Mouse (Mus musculus) gastrocnemius, postnatal 36 days (tissue): Measurements from ENCODE around the gene Tdrd5. TPM values are rescaled to one million over a fixed set of nuclear protein-coding genes. Genes with fewer than 3 reads are reported as not detected.
"Not testable (repeated sequence)": the region's sequence is repeated elsewhere in the genome, so short reads cannot be mapped to it uniquely, and the experiment has no call there.

ENCODE experiments used
- DNase-seq, 2 experiments: peaks; one replicate each; pipeline ENCODE4 v3.0.0; 2022
- intact Hi-C: fragments of 180-260 bp; cut with DNase I; formaldehyde crosslinking; loops from one replicate; pipeline ENCODE4 v1.15.1; 2025
- long read RNA-seq, 2 experiments: library from polyadenylated mRNA; stranded (forward); transcript quantifications; one replicate each; pipeline ENCODE4 v2.0.0; 2021
- total RNA-seq, 2 experiments: library from RNA; stranded (reverse); gene quantifications; 2 replicates each; pipeline ENCODE4 v1.2.3; 2021

The Tdrd5 gene
- under 1 TPM in 1 of 2 experiments, not detected in 1; 0.10 TPM for total RNA-seq
- long read RNA-seq, experiment 1, result 0 reads
- long read RNA-seq, experiment 2, result 0 reads

GRCm38 (mm10) chr1:156302911-156303749, at the start of gene Tdrd5:
Gene Tdrd5, minus strand, starts transcription at chr1:156303664.
- DNase-seq, result no peak
- intact Hi-C loops, result no loop called here

DNA sequence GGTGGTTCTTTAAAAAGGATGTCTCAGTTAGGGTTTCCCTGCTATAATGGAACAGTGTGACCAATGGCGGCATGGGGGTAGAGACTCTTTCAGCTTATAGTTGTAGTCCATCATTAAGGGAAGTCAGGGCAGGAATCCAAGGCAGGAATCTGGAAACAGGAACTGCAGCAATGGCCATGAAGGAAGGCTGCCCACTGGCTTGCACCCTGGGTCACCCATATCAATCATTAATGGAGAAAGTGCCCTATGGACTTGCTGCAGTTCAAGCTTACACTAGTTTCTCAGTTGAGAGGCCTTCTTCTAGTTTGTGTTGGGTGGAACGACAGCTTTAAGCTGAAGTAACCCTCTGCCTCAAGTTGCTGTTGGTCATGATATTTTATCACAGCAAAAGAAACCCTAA, 49.0 kb upstream of the Tdrd5 start:
- no peak for DNase-seq
- intact Hi-C loops, result no loop called here

DNA sequence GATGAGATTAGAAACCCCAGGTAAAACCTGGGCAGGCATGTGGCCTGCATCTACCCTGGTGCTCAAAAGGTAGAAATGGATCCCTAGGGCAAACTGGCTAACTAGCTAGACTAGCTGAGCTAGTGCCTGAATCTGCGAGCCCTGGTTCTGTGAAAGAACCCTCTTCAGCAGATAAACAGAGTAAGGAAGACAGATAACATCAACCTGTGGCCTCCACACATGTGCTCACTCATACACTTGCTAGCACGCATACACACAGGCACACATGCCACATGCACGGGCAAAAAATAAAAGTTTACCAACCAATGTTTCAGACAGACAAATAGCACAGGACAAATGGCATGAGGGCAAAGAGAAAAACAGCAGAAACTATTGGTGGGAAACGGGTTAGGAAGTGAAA, 47.0 kb upstream of the Tdrd5 start:
- DNase-seq, result no peak
- intact Hi-C loops, result no loop called here

- DNase-seq, result no peak
- intact Hi-C loops, result no loop called here
Observed at GRCm38 (mm10) chr1:156349031-156349430, 45.6 kb upstream of the Tdrd5 start.

- DNase-seq, result no peak
Observed at GRCm38 (mm10) chr1:156345633-156346032, 42.2 kb upstream of the Tdrd5 start.

DNA sequence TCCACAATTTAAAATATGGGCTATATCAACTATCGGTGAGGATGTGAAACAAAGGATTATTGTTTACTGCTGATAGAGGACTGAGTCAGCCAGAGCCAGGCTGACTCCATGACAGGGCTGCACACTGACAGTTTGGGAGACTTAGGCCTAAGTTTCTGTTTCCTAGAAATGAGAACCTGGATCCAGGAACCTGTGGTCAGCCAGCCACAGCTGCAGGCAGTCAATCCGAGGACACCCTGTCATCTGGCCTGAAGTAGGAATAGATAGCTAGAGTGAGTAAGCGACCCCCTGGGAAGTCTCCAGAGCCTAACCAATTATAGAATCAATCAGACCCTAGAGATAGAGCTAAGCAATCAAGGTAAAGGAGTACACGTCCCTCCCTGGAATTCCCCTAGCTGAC, 41.0 kb upstream of the Tdrd5 start:
- DNase-seq, result no peak
- intact Hi-C loops, result no loop called here

More at GRCm38 (mm10) chr1:156345633-156346032, 42.2 kb upstream of the Tdrd5 start:
- intact Hi-C loops, result no loop called here

DNA sequence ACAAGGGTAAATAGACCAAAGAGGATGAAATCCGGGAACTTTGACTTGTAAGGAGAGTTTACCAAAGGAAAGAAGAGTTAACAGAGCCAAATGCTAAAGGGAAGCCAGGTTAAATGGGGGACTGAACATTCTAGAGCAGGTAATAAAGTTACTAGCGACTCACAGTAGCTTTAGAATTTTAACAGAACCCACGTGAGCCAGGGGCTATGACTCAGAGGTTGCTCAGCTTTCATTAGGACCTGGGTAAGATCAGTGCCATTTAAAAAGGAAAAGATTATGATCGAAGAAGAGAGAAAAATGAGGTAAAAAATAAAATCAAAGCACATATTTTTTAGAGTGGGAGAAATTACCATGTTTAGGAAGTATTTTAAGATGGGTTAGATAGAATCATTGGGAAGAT, 37.4 kb upstream of the Tdrd5 start:
- intact Hi-C loops, result no loop called here

GRCm38 (mm10) chr1:156323126-156323525, 19.7 kb upstream of the Tdrd5 start:
- intact Hi-C loops, result no loop called here
- DNase-seq, result no peak

More for the DNA sequence above, 37.4 kb upstream of the Tdrd5 start:
- DNase-seq, result no peak

DNA sequence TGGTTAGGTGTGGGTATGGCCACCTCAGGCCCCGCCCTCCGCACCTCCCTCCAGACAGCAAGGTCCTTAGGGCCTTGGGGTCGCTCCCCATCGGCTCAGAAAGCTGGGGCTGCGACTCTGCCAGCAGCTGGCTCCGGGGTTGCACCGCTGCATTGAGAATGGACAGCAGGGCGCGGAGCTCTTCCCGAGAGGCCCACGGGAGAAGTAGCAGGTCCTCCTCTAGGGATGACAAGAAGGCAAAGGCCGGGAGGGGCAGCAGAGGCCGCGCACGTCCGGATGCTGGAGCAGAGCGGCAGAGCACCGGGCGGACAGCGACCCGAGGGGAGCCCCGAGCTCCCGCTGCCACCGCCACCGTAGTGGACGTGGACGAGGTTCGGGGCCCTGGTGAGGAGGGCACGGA, 7.2 kb upstream of the Tdrd5 start, which contains the start of gene Nphs2:
Gene Nphs2 (plus strand): TSS at position 98 of the 400 bp plus-strand sequence.
- no peak for DNase-seq
- intact Hi-C loops, result no loop called here

- DNase-seq, result no peak
- intact Hi-C loops, result no loop called here
Observed at GRCm38 (mm10) chr1:156308595-156308994, 5.1 kb upstream of the Tdrd5 start.

DNA sequence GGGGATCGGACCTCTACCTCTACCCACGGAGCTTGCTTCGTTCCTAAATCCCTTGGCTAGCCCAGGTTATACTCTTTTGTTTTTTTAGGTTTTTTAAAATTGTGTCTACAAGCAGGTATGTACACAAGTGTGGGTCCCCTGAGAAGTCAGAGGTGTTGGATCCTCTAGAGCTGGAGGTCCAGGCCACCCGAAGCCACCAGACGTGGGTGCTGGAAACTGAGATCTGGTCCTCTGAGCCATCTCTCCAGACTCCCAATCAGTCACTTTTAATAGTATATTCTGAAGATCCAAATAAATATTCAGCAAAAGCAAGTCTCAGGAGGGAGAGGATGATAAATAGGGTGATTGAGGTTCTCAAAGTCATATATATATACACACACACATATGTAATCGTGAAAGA, 13.4 kb downstream of the Tdrd5 start:
- intact Hi-C loops, result no loop called here
- DNase-seq, result no peak

- DNase-seq, intact Hi-C loops: not testable (repeated sequence)
Observed at GRCm38 (mm10) chr1:156289222-156289587, 14.3 kb downstream of the Tdrd5 start.

DNA sequence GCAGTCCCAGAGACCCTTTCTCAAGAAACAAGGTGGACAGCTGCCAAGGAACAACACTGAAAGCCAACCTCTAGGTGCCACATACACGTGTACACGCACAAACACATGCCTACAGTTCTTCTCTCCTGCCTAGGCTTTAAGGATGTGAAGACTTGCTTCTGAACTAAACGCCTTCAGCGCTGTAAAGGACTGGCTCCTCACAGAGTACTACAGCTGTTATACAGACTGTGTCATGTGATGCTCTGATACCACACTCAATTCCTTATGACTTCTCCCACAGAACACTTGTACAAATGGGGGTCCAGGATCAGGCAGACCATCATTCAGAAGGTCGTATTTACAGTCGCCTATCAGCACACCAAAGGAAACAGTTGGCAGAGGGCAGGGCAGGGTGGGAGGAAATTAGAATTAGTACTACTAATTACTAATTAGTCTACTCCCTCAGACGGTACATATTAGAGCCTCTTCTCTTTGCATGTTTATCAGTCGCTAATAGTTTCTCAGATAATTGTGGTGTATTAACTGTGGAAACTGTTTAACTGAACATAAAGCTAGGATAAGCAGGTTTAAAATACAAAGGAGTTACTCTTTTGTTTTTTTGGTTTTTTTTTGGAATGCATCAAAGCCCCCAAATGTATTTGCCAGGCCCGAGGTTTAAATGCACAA, 14.8 kb downstream of the Tdrd5 start:
- DNase-seq, result no peak
- intact Hi-C loops, result no loop called here

DNA sequence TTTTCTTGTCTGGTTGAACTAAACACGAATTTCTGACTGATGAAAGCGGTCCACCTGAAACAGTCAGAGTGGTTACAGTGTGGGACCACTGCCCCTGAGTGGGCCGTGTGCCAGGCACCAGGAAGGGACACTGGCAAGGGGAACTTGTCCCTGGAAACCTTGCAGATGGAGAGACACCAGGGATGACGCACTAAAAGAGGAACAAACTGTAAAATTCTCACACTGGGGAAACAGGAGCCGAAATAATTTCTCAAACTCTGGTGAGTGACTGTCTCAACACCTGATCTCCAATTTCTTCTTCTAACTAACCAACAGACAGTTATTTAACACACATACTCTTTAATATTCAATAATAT, 17.9 kb downstream of the Tdrd5 start:
- intact Hi-C loops, result no loop called here
- DNase-seq, result no peak

DNA sequence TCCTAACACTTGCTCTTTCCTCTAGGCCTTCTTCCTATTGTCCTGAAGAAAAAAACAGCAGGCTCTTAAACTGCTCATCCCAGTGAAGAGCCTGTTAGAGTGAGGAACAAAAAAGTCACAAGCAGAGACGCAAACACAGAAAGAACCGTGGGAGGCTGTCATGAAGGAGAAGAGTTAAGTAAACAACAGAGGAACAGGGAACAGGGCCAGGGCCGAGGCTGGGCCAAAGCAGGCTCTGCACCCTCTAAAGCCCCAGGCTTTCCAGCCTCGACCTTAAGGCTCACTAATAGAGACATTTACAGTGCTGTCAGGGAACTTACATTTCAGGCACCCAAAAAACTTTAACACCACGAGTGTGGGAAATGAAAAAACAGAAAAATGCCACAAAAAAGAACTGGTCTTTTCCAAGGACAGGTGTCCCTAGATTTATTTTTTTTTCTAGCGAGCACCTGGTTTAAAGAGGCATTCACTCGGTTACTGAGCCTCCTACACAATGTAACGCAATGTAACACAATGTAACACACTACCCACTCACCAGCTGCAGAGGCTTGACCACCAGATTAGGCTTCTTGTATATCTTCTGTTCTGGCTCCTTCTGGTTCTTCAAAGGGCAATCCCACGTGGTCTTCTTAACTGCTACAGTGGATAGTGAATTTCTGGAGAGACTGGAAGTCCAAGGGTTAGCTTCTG, 18.5 kb downstream of the Tdrd5 start:
- DNase-seq, result no peak
- intact Hi-C loops, result no loop called here

- DNase-seq, result no peak
- intact Hi-C loops, result no loop called here
Observed at GRCm38 (mm10) chr1:156284207-156284606, 19.3 kb downstream of the Tdrd5 start.

GRCm38 (mm10) chr1:156280131-156280530, 23.3 kb downstream of the Tdrd5 start:
- intact Hi-C loops, result no loop called here
- DNase-seq, result no peak

GRCm38 (mm10) chr1:156273647-156274046, 29.8 kb downstream of the Tdrd5 start:
- intact Hi-C loops, result no loop called here
- DNase-seq, result no peak

DNA sequence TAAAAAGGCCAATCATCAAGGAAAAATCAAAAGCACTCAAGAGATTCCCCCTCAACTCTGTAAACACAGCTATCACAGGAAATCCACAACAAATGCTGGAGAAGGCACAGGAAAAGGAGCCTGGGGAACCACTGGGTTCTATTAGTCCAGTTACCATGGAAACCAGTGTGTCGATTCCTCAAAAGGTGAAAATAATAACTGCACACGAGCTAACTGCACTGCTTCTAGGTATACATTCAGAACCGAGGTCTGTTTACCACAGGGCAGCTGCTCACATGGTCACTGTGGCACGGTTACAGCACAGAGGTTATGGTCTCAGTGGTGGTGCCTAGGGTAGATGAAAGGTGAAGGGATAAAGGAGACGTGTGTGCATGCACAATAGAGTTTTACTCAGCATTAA, 31.8 kb downstream of the Tdrd5 start:
- intact Hi-C loops, result loop anchor here (1.0 kb wide), 1 partner anchor 17 kb away; no protein-coding TSS in a partner anchor
- DNase-seq, result no peak

DNA sequence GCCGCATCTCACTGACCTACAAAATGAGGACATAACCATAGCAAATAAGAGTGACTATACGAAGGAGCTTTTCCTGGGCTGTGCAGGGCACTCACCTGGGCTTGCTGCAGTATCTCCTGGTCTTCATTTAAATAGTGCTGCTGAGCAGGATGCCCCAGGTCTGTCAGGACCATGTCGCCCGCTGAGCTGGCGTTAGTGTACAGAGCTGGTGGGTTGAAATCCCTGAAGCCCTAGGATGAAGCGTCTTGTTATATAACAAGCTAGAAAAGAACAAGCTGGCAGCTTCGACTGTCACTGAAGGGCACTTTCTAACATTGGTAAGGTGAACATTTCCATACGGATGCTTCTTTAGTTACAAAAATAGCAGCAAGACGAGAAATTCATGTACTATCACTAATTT, 33.0 kb downstream of the Tdrd5 start:
- intact Hi-C loops, result no loop called here
- no peak for DNase-seq

- DNase-seq, intact Hi-C loops: not testable (repeated sequence)
Observed at GRCm38 (mm10) chr1:156268546-156268945, 34.9 kb downstream of the Tdrd5 start.
